Mouse (Mus musculus) CH12.LX (cell line): ENCODE measurements around the gene Lpar3. TPM values are rescaled to one million over a fixed set of nuclear protein-coding genes. Genes with fewer than 3 reads are reported as not detected.

Source experiments
- DNase-seq: peaks from one replicate; pipeline ENCODE4 v3.0.0-alpha.2; 2013; ENCODE audit errors: extremely low read depth
- H3K27ac ChIP-seq: 2 replicates; pipeline ENCODE4 v1.5.1; 2012; ENCODE audit warnings: low read depth, mild to moderate bottlenecking, control low read depth, moderate library complexity; ENCODE audit not compliant: insufficient read depth
- H3K27me3 ChIP-seq: replicated peaks from 2 replicates; pipeline ENCODE3; 2012; ENCODE audit warnings: inconsistent platforms
- H3K36me3 ChIP-seq, 2 experiments: replicated peaks in 1 of 2; 2 replicates each; pipeline versions ENCODE3 to v1.6.1; 2012; ENCODE audit warnings: inconsistent platforms in 1 of 2, low read length in 1 of 2, mild to moderate bottlenecking in 1 of 2, mixed read lengths in 1 of 2, moderate library complexity in 1 of 2; ENCODE audit not compliant: control insufficient read depth in 1 of 2, insufficient read depth in 1 of 2
- H3K4me1 ChIP-seq, 2 experiments: 2 replicates each; pipeline ENCODE4 v1.6.1; 2012; ENCODE audit warnings: inconsistent platforms in 1 of 2, moderate library complexity in 1 of 2; ENCODE audit not compliant: insufficient read depth in 2 of 2, control insufficient read depth in 1 of 2
- H3K4me2 ChIP-seq: 2 replicates; pipeline ENCODE4 v1.6.1; 2012; ENCODE audit warnings: low read depth, mild to moderate bottlenecking, control low read depth; ENCODE audit not compliant: poor library complexity, insufficient read depth, severe bottlenecking
- H3K4me3 ChIP-seq, 3 experiments: fragments of 150-350 bp in 1 of 3; sonication (generic) in 1 of 3; replicated peaks in 1 of 3; 2 replicates each; pipeline versions ENCODE3 to v1.5.1; 2011 to 2012; ENCODE audit warnings: low read depth in 2 of 3, low read length in 2 of 3, mild to moderate bottlenecking in 2 of 3, moderate library complexity in 2 of 3, control low read depth in 1 of 3, improper control_type of control experiment in 1 of 3, inconsistent platforms in 1 of 3, mixed read lengths in 1 of 3; ENCODE audit not compliant: poor library complexity in 1 of 3
- H3K79me2 ChIP-seq: replicated peaks from 2 replicates; pipeline ENCODE4 v1.6.1; 2012; ENCODE audit warnings: mild to moderate bottlenecking, moderate library complexity; ENCODE audit not compliant: control insufficient read depth, poor library complexity, insufficient read depth, severe bottlenecking; ENCODE audit errors: extremely low read depth
- H3K9ac ChIP-seq: 2 replicates; pipeline ENCODE4 v1.6.1; 2012; ENCODE audit warnings: low read depth, mild to moderate bottlenecking, control low read depth, moderate library complexity; ENCODE audit not compliant: insufficient read depth
- H3K9me3 ChIP-seq: replicated peaks from 2 replicates; pipeline ENCODE3; 2012; ENCODE audit warnings: low read length, inconsistent platforms, mixed read lengths
- CHD2 ChIP-seq: IDR thresholded peaks from 2 replicates; pipeline ENCODE4 v1.6.1; 2011; ENCODE audit warnings: low read length, improper control_type of control experiment
- CTCF ChIP-seq, 2 experiments: IDR thresholded peaks in 1 of 2; conservative IDR thresholded peaks in 1 of 2; 2 replicates each; pipeline ENCODE4 v1.5.1; 2011 to 2012; ENCODE audit warnings: low read depth in 2 of 2, low read length in 2 of 2, improper control_type of control experiment in 1 of 2, inconsistent platforms in 1 of 2, mild to moderate bottlenecking in 1 of 2, moderate library complexity in 1 of 2
- ELF1 ChIP-seq: IDR thresholded peaks from 2 replicates; pipeline ENCODE4 v1.6.1; 2014; ENCODE audit warnings: low read depth, mild to moderate bottlenecking, inconsistent platforms, low read length, improper control_type of control experiment
- EP300 ChIP-seq: IDR thresholded peaks from 2 replicates; pipeline ENCODE4 v1.6.1; 2011; ENCODE audit warnings: low read length, improper control_type of control experiment
- ETS1 ChIP-seq: conservative IDR thresholded peaks from 2 replicates; pipeline ENCODE4 v1.6.1; 2012; ENCODE audit warnings: low read depth, mild to moderate bottlenecking, inconsistent platforms, low read length, improper control_type of control experiment, moderate library complexity
- IRF4 ChIP-seq: IDR thresholded peaks from 2 replicates; pipeline ENCODE4 v1.6.1; 2014; ENCODE audit warnings: low read depth, mild to moderate bottlenecking, inconsistent platforms, low read length, improper control_type of control experiment
- JUN ChIP-seq: IDR thresholded peaks from 2 replicates; pipeline ENCODE4 v1.6.1; 2011; ENCODE audit warnings: low read depth, mild to moderate bottlenecking, low read length, improper control_type of control experiment, moderate library complexity; ENCODE audit not compliant: insufficient read depth
- KAT2A ChIP-seq: IDR thresholded peaks from 2 replicates; pipeline ENCODE4 v1.6.1; 2012; ENCODE audit warnings: low read length, improper control_type of control experiment, inconsistent platforms; ENCODE audit not compliant: insufficient replicate concordance
- MEF2A ChIP-seq: IDR thresholded peaks from 2 replicates; pipeline ENCODE4 v1.6.1; 2014; ENCODE audit warnings: low read depth, mild to moderate bottlenecking, inconsistent platforms, low read length, improper control_type of control experiment, borderline replicate concordance
- MYC ChIP-seq: IDR thresholded peaks from 2 replicates; pipeline ENCODE4 v1.6.1; 2011; ENCODE audit warnings: low read depth, mild to moderate bottlenecking, improper control_type of control experiment, low read length
- NELFE ChIP-seq: IDR thresholded peaks from 2 replicates; pipeline ENCODE4 v1.6.1; 2011; ENCODE audit warnings: low read depth, low read length, improper control_type of control experiment
- POLR2AphosphoS2 ChIP-seq: IDR thresholded peaks from 2 replicates; pipeline ENCODE4 v1.6.1; 2011; ENCODE audit warnings: low read depth, low read length, improper control_type of control experiment
- RAD21 ChIP-seq: IDR thresholded peaks from 2 replicates; pipeline ENCODE4 v1.6.1; 2011; ENCODE audit warnings: low read depth, mild to moderate bottlenecking, low read length, improper control_type of control experiment, moderate library complexity
- RCOR1 ChIP-seq: conservative IDR thresholded peaks from 2 replicates; pipeline ENCODE4 v1.6.1; 2012; ENCODE audit warnings: low read depth, mild to moderate bottlenecking, inconsistent platforms, low read length, improper control_type of control experiment
- TBP ChIP-seq: conservative IDR thresholded peaks from 2 replicates; pipeline ENCODE4 v1.6.1; 2011; ENCODE audit warnings: low read depth, low read length, improper control_type of control experiment
- TCF12 ChIP-seq: IDR thresholded peaks from 2 replicates; pipeline ENCODE4 v1.6.1; 2014; ENCODE audit warnings: low read depth, mild to moderate bottlenecking, inconsistent platforms, low read length, improper control_type of control experiment
- UBTF ChIP-seq: IDR thresholded peaks from 2 replicates; pipeline ENCODE4 v1.6.1; 2012; ENCODE audit warnings: low read depth, mild to moderate bottlenecking, inconsistent platforms, low read length, improper control_type of control experiment, moderate library complexity
- USF1 ChIP-seq: IDR thresholded peaks from 2 replicates; pipeline ENCODE4 v1.6.1; 2014; ENCODE audit warnings: low read depth, mild to moderate bottlenecking, inconsistent platforms, low read length, improper control_type of control experiment
- USF2 ChIP-seq: conservative IDR thresholded peaks from 2 replicates; pipeline ENCODE4 v1.6.1; 2011; ENCODE audit warnings: low read depth, low read length, improper control_type of control experiment
- ZC3H11A ChIP-seq: IDR thresholded peaks from 2 replicates; pipeline ENCODE4 v1.6.1; 2012; ENCODE audit warnings: low read depth, mild to moderate bottlenecking, inconsistent platforms, low read length, improper control_type of control experiment
- ZNF384 ChIP-seq: IDR thresholded peaks from 2 replicates; pipeline ENCODE4 v1.6.1; 2012; ENCODE audit warnings: low read depth, low read length, improper control_type of control experiment, inconsistent platforms
- dilution Hi-C: fragments of 300-500 bp; cut with MboI; formaldehyde crosslinking; loops from 2 replicates; pipeline ENCODE4 v1.14.3; 2020; ENCODE audit warnings: low sequenced_read_pairs; ENCODE audit not compliant: extremely low pct_unique_long_range_greater_than_20kb, extremely low pct_ligation_motif_present
- in situ Hi-C: fragments of 300-500 bp; cut with MboI; formaldehyde crosslinking; loops from 3 replicates; pipeline ENCODE4 v1.14.3; 2019; ENCODE audit warnings: low sequenced_read_pairs, low pct_ligation_motif_present, low pct_unique_long_range_greater_than_20kb, mixed read lengths
- polyA plus RNA-seq: library from polyadenylated mRNA; unstranded; fragments of >175 nt; gene quantifications from 2 replicates; pipeline ENCODE4 v1.2.1, GENCODE M21; 2012; ENCODE audit warnings: low read depth; ENCODE audit not compliant: insufficient read length
- total RNA-seq, 2 experiments: library from RNA; depleted of rRNA; stranded (reverse); fragments of 300-350 nt in 1 of 2; fragments of >200 nt in 1 of 2; gene quantifications; 2 replicates each; pipeline ENCODE4 v1.2.3; 2012 to 2014

Lpar3 gene
- total and polyA plus RNA-seq, 3 experiments = not detected

DNA sequence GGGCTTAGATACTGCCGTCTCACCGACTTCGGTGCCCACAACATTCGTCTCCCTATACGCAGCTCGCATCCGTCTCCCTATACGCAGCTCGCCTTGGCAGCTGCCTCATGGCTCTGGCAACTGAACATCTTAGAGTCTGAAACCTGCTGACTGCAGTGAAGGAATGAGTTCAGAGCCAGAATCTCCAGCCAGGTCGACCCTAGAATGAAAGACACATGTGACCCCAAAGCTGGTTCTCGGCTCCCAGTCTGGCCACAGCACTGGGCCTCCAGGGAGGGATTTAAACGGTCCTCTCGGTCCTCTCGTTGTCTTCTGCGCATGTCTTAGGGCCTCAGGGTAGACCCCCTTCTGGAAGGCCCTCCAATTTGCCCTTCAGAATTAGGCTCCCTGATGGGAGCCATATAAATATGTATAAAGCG lies 97.8 kb downstream of the Lpar3 start:
- TF ChIP-seq POLR2AphosphoS2 (no peak), ZC3H11A (no peak)
- Histone ChIP-seq H3K4me2 (no peak overlapping the region), H3K9ac (no peak overlapping the region), H3K79me2 (no peaks in the 10 kb centered on the region), H3K4me1 (peaks cover 6 to 10% of the 10 kb centered on the region in 2 experiments; a peak in 2 of 4 replicates), H3K27me3 (peaks cover 1% of the 10 kb centered on the region), H3K36me3 (no peaks in the 10 kb centered on the region), H3K9me3 (no peaks in the 10 kb centered on the region), H3K4me3 (no peak overlapping the region), H3K27ac (no peak overlapping the region)
- dilution Hi-C loops (no loop called here), in situ Hi-C loops (loop anchor here (5.0 kb wide), 1 partner anchor 136 kb away; no protein-coding TSS in a partner anchor)
- DNase-seq = no peak

DNA sequence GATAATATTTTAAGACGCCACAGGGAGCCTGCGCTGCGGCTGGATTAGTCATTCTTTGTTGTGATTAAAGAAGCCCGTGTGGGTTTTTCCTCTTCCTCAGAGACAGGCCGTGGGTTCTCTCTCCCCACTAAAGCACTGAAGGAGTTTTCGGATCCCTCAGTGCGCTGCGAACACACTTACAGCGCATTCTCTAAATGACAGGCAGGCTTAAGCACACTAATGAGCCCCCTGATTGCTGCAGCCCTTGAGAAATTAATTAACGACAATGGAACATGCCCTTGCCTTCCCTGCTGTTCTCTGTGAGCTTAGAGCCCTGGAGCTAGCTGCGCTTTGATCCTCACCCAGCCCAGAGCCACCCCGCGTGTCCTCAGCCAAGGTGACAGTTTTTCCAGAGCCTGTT lies 98.2 kb downstream of the Lpar3 start:
- Histone ChIP-seq H3K4me2 (no peak overlapping the region), H3K4me3 (no peak overlapping the region), H3K27ac (no peak overlapping the region), H3K4me1 (peaks cover 6 to 10% of the 10 kb centered on the region in 2 experiments; a peak in 2 of 4 replicates), H3K79me2 (no peaks in the 10 kb centered on the region), H3K36me3 (no peaks in the 10 kb centered on the region), H3K9me3 (no peaks in the 10 kb centered on the region), H3K9ac (no peak overlapping the region), H3K27me3 (peaks cover 2% of the 10 kb centered on the region)
- dilution Hi-C loops = no loop called here
- in situ Hi-C loops = loop anchor here (5.0 kb wide), 1 partner anchor 137 kb away; no protein-coding TSS in a partner anchor
- TF ChIP-seq NELFE (no peak), MYC (no peak), JUN (no peak), IRF4 (no peak), ZNF384 (no peak), RAD21 (no peak), USF2 (no peak), KAT2A (no peak), RCOR1 (no peak), ELF1 (no peak), CHD2 (no peak), ZC3H11A (no peak), UBTF (no peak), MEF2A (no peak), CTCF (conservative IDR thresholded peaks at IDR 0.05 in 1 of 2, IDR thresholded peaks at IDR 0.05 in 1 of 2; ENCODE audit: low read depth in 2 of 2, low read length in 2 of 2) (no peak), USF1 (no peak), TBP (no peak), ETS1 (no peak), TCF12 (no peak), EP300 (no peak)
- no peak for DNase-seq
